Comparison of ENCODE assay signal across 21 mouse cellular contexts in the genomic region with DNA sequence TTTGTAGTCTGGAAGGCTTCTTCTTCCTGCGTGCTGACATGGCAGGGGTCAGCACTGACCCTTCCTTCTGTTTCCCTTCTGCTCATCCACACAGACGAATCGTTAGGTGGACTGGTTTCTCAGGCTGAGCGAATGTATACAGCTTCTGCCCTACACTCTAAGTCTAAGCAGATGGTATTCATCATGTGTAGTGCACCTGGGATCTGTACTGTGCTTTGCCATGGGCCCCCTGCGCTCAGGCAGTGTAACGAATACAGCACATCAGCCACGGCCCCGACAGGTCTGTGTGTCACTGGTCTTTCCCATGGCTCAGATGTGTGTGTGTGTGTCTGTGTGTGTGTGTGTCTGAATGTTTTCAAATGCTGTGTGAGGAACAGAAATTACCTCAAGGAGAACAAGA. TPM values are rescaled to one million over a fixed set of nuclear protein-coding genes. Genes with fewer than 3 reads are reported as not detected.
A peak's percentile ranks its signal among the peaks of the same experiment; 100 is the strongest.
DNase-seq lines count a peak whose midpoint lies in the region; ATAC-seq and TF ChIP-seq lines count a peak whose summit lies in the region.
"Had no signal": no experiment of that assay in that cellular context is flagged by ENCODE, and none has a peak within 500 bp of the region (broad histone marks: within the 10 kb centered on the region; RNA-seq: fewer than 3 reads in every experiment).

No protein-coding gene starts in this region.

- peaks cover 81% of the 10 kb centered on the region for H3K36me3 ChIP-seq in forebrain, embryonic 13.5 days (ENCODE audit: poor library complexity, severe bottlenecking)
- H3K36me3 ChIP-seq in forebrain, embryonic 12.5 days (replicated peaks) = peaks cover 70% of the 10 kb centered on the region
- H3K36me3 ChIP-seq in intestine, embryonic 14.5 days (ENCODE audit: control insufficient read depth, insufficient read depth, low read length) = peaks cover 84% of the 10 kb centered on the region
- peaks cover 50% of the 10 kb centered on the region for H3K36me3 ChIP-seq in intestine, postnatal 0 days (ENCODE audit: control insufficient read depth, insufficient read depth)
- H3K36me3 ChIP-seq in CH12.LX (replicated peaks in 1 of 2; ENCODE audit: control insufficient read depth in 1 of 2, insufficient read depth in 1 of 2, low read length in 1 of 2) = peaks cover 64 to 82% of the 10 kb centered on the region in 2 experiments
- H3K36me3 ChIP-seq in limb, embryonic 12.5 days = peaks cover 89% of the 10 kb centered on the region

- dilution Hi-C loops in CH12.LX (cut with MboI; ENCODE audit: extremely low pct_ligation_motif_present, extremely low pct_unique_long_range_greater_than_20kb, low sequenced_read_pairs) = no loop called here

- no peak for TF ChIP-seq EP300 in CH12.LX (IDR thresholded peaks at IDR 0.05; ENCODE audit: low read length)

- no peaks in the 10 kb centered on the region for H3K27me3 ChIP-seq in forebrain, embryonic 13.5 days
- H3K27me3 ChIP-seq in forebrain, embryonic 12.5 days = no peaks in the 10 kb centered on the region
- H3K27me3 ChIP-seq in intestine, embryonic 14.5 days (replicated peaks; ENCODE audit: control insufficient read depth, insufficient read depth, low read length) = no peaks in the 10 kb centered on the region
- no peaks in the 10 kb centered on the region for H3K27me3 ChIP-seq in intestine, postnatal 0 days (replicated peaks; ENCODE audit: control insufficient read depth, insufficient read depth, low read length)
- no peaks in the 10 kb centered on the region for H3K27me3 ChIP-seq in CH12.LX (replicated peaks)
- H3K27me3 ChIP-seq in limb, embryonic 12.5 days = no peaks in the 10 kb centered on the region
- H3K27me3 ChIP-seq: embryonic facial prominence, embryonic 12.5 days; heart, embryonic 12.5 days; hindbrain, embryonic 15.5 days; Patski had no signal

- H3K27ac ChIP-seq in forebrain, embryonic 13.5 days = no peak overlapping the region
- H3K27ac ChIP-seq in forebrain, embryonic 12.5 days = no peak overlapping the region
- no peak overlapping the region for H3K27ac ChIP-seq in intestine, embryonic 14.5 days (ENCODE audit: low read depth)
- H3K27ac ChIP-seq in intestine, postnatal 0 days (ENCODE audit: low read depth, low read length) = no peak overlapping the region
- no peak overlapping the region for H3K27ac ChIP-seq in CH12.LX (ENCODE audit: insufficient read depth, low read depth)
- no peak overlapping the region for H3K27ac ChIP-seq in limb, embryonic 12.5 days
- H3K27ac ChIP-seq: embryonic facial prominence, embryonic 12.5 days; heart, adult 2 months; hindbrain, embryonic 10.5 days; hindbrain, embryonic 15.5 days had no signal

- in situ Hi-C loops in CH12.LX (cut with MboI; ENCODE audit: low pct_ligation_motif_present, low pct_unique_long_range_greater_than_20kb, low sequenced_read_pairs) = no loop called here

- TF ChIP-seq CTCF in intestine, postnatal 0 days (IDR thresholded peaks at IDR 0.05; ENCODE audit: low read depth) = no peak
- no peak for TF ChIP-seq CTCF in CH12.LX (conservative IDR thresholded peaks at IDR 0.05 in 1 of 2, IDR thresholded peaks at IDR 0.05 in 1 of 2; ENCODE audit: low read depth in 2 of 2, low read length in 2 of 2)

- peaks cover 17% of the 10 kb centered on the region for H3K79me2 ChIP-seq in CH12.LX (replicated peaks; ENCODE audit: control insufficient read depth, extremely low read depth, insufficient read depth, poor library complexity, severe bottlenecking)

- no peaks in the 10 kb centered on the region for H3K9me3 ChIP-seq in forebrain, embryonic 13.5 days (replicated peaks)
- no peaks in the 10 kb centered on the region for H3K9me3 ChIP-seq in forebrain, embryonic 12.5 days
- H3K9me3 ChIP-seq in intestine, embryonic 14.5 days (ENCODE audit: control insufficient read depth, low read length) = no peaks in the 10 kb centered on the region
- H3K9me3 ChIP-seq in intestine, postnatal 0 days (ENCODE audit: control insufficient read depth) = no peaks in the 10 kb centered on the region
- no peaks in the 10 kb centered on the region for H3K9me3 ChIP-seq in CH12.LX (replicated peaks; ENCODE audit: low read length)
- H3K9me3 ChIP-seq in limb, embryonic 12.5 days = no peaks in the 10 kb centered on the region
- H3K9me3 ChIP-seq: embryonic facial prominence, embryonic 12.5 days; heart, embryonic 12.5 days; hindbrain, embryonic 10.5 days; hindbrain, embryonic 15.5 days had no signal

- H3K4me2 ChIP-seq in forebrain, embryonic 13.5 days = no peak overlapping the region
- H3K4me2 ChIP-seq in forebrain, embryonic 12.5 days = no peak overlapping the region
- no peak overlapping the region for H3K4me2 ChIP-seq in intestine, embryonic 14.5 days (ENCODE audit: low read length)
- no peak overlapping the region for H3K4me2 ChIP-seq in intestine, postnatal 0 days (replicated peaks; ENCODE audit: low read depth)
- H3K4me2 ChIP-seq in CH12.LX (ENCODE audit: insufficient read depth, low read depth, poor library complexity, severe bottlenecking) = no peak overlapping the region
- no peak overlapping the region for H3K4me2 ChIP-seq in limb, embryonic 12.5 days
- H3K4me2 ChIP-seq: embryonic facial prominence, embryonic 12.5 days; heart, embryonic 12.5 days; hindbrain, embryonic 15.5 days had no signal

- TF ChIP-seq RAD21 in CH12.LX (IDR thresholded peaks at IDR 0.05; ENCODE audit: low read depth, low read length) = no peak

- no peak overlapping the region for H3K4me3 ChIP-seq in forebrain, embryonic 13.5 days
- H3K4me3 ChIP-seq in forebrain, embryonic 12.5 days (replicated peaks) = no peak overlapping the region
- no peak overlapping the region for H3K4me3 ChIP-seq in intestine, embryonic 14.5 days (ENCODE audit: low read depth, low read length)
- no peak overlapping the region for H3K4me3 ChIP-seq in intestine, postnatal 0 days (ENCODE audit: low read depth, low read length)
- H3K4me3 ChIP-seq in CH12.LX (replicated peaks in 1 of 3; ENCODE audit: low read depth in 2 of 3, low read length in 2 of 3, poor library complexity in 1 of 3) = no peak overlapping the region
- H3K4me3 ChIP-seq in limb, embryonic 12.5 days (replicated peaks) = no peak overlapping the region
- H3K4me3 ChIP-seq: embryonic facial prominence, embryonic 12.5 days; heart, adult 2 months; heart, embryonic 12.5 days; hindbrain, embryonic 10.5 days; hindbrain, embryonic 15.5 days had no signal

- TF ChIP-seq POLR2A in CH12.LX (IDR thresholded peaks at IDR 0.05; ENCODE audit: low read depth, low read length) = no peak

- peak; percentile 47 for DNase-seq in intestine, embryonic 14.5 days (ENCODE audit: low spot score)
- DNase-seq in CH12.LX (ENCODE audit: extremely low read depth) = no peak
- no peak for DNase-seq in ovary, postnatal 10 days (ENCODE audit: low spot score)
- DNase-seq in c-Kit-positive CD71-positive TER-119-positive erythroid progenitor cells, embryonic 14.5 days (ENCODE audit: low spot score) = no peak
- DNase-seq: adrenal gland, adult 2 months; adrenal gland, postnatal 25 days; cerebellum, adult 2 months; cerebellum, postnatal 10 days; gastrocnemius, postnatal 10 days; heart, adult 2 months had no signal

- no peaks in the 10 kb centered on the region for H3K4me1 ChIP-seq in forebrain, embryonic 13.5 days
- H3K4me1 ChIP-seq in forebrain, embryonic 12.5 days = no peaks in the 10 kb centered on the region
- H3K4me1 ChIP-seq in intestine, embryonic 14.5 days (replicated peaks; ENCODE audit: control insufficient read depth, insufficient read depth, low read length) = no peaks in the 10 kb centered on the region
- no peaks in the 10 kb centered on the region for H3K4me1 ChIP-seq in intestine, postnatal 0 days (replicated peaks; ENCODE audit: control insufficient read depth, insufficient read depth, low read length)
- no peaks in the 10 kb centered on the region for H3K4me1 ChIP-seq in CH12.LX (ENCODE audit: control insufficient read depth in 1 of 2, insufficient read depth in 2 of 2)
- no peaks in the 10 kb centered on the region for H3K4me1 ChIP-seq in limb, embryonic 12.5 days (replicated peaks)
- H3K4me1 ChIP-seq: embryonic facial prominence, embryonic 12.5 days; hindbrain, embryonic 10.5 days; hindbrain, embryonic 15.5 days had no signal

- H3K9ac ChIP-seq in forebrain, embryonic 13.5 days = no peak overlapping the region
- H3K9ac ChIP-seq in forebrain, embryonic 12.5 days = no peak overlapping the region
- no peak overlapping the region for H3K9ac ChIP-seq in intestine, embryonic 14.5 days (ENCODE audit: low read length)
- H3K9ac ChIP-seq in intestine, postnatal 0 days (ENCODE audit: low read depth, low read length) = no peak overlapping the region
- no peak overlapping the region for H3K9ac ChIP-seq in CH12.LX (ENCODE audit: insufficient read depth, low read depth)
- no peak overlapping the region for H3K9ac ChIP-seq in limb, embryonic 12.5 days (replicated peaks)
- H3K9ac ChIP-seq: embryonic facial prominence, embryonic 12.5 days; heart, embryonic 12.5 days; hindbrain, embryonic 15.5 days had no signal

- ATAC-seq in forebrain, embryonic 13.5 days = 0 out of 2 replicates have a peak, but pooled peaks have one; percentile 43
- ATAC-seq in forebrain, embryonic 12.5 days (ENCODE audit: low FRiP score) = no peak
- no peak for ATAC-seq in intestine, embryonic 14.5 days (replicated peaks; ENCODE audit: low FRiP score, low TSS enrichment, low read depth)
- ATAC-seq in intestine, postnatal 0 days = no peak
- peak; percentile 59; the same call in 1 of the 2 replicates for ATAC-seq in limb, embryonic 12.5 days (ENCODE audit: insufficient number of reproducible peaks, insufficient read depth, low FRiP score, low TSS enrichment, low read depth)
- ATAC-seq: forebrain, embryonic 16.5 days; inflammation-experienced regulatory T-cells, adult 6 months; Patski had no signal

- WGBS in forebrain, embryonic 13.5 days = 93% methylated on average over 8 of the region's 8 CpGs
- WGBS in forebrain, embryonic 12.5 days = 86% methylated on average over 8 of the region's 8 CpGs
- WGBS in intestine, embryonic 14.5 days = 41% methylated on average over 8 of the region's 8 CpGs
- WGBS in intestine, postnatal 0 days = 74% methylated on average over 8 of the region's 8 CpGs
- WGBS in limb, embryonic 12.5 days = 51% methylated on average over 8 of the region's 8 CpGs

RNA-seq across cellular contexts. Expression of gene Msh6, which starts 32.1 kb away (rescaled TPM):
- polyA plus RNA-seq in forebrain, embryonic 13.5 days (2015; fragmentation: Nextera tagmentation; extraction: Ambion mirVana) = 52.6 and 58.7 TPM in 2 replicates
- polyA plus RNA-seq in forebrain, embryonic 12.5 days (2016; fragmentation: Nextera tagmentation; extraction: Ambion mirVana) = 84.7 and 85.5 TPM in 2 replicates
- polyA plus RNA-seq in intestine, embryonic 14.5 days (2014; fragmentation: Nextera tagmentation; extraction: Ambion mirVana) = 58.7 and 62.2 TPM in 2 replicates
- 9.0 and 9.2 TPM in 2 replicates for polyA plus RNA-seq in intestine, postnatal 0 days (2015; fragmentation: Nextera tagmentation; extraction: Ambion mirVana)
- 79.3 and 84.7 TPM in 2 replicates for total RNA-seq in CH12.LX (2012; rRNA removed)
- 72.9 and 76.5 TPM in 2 replicates for total RNA-seq in CH12.LX (2014; rRNA removed)
- polyA plus RNA-seq in CH12.LX (2012; ENCODE audit: insufficient read length, low read depth) = 79.0 and 79.5 TPM in 2 replicates
- polyA plus RNA-seq in limb, embryonic 12.5 days (2016; fragmentation: Nextera tagmentation; extraction: Ambion mirVana) = 92.9 TPM in 2 replicates

RNA-seq across cellular contexts. Expression of gene Fbxo11, which starts 58.1 kb away (rescaled TPM):
- 28.0 and 28.6 TPM in 2 replicates for polyA plus RNA-seq in forebrain, embryonic 13.5 days (2015; fragmentation: Nextera tagmentation; extraction: Ambion mirVana)
- polyA plus RNA-seq in forebrain, embryonic 12.5 days (2016; fragmentation: Nextera tagmentation; extraction: Ambion mirVana) = 32.2 and 39.5 TPM in 2 replicates
- 21.0 and 21.1 TPM in 2 replicates for polyA plus RNA-seq in intestine, embryonic 14.5 days (2014; fragmentation: Nextera tagmentation; extraction: Ambion mirVana)
- 8.5 and 9.3 TPM in 2 replicates for polyA plus RNA-seq in intestine, postnatal 0 days (2015; fragmentation: Nextera tagmentation; extraction: Ambion mirVana)
- 32.1 and 37.6 TPM in 2 replicates for total RNA-seq in CH12.LX (2012; rRNA removed)
- total RNA-seq in CH12.LX (2014; rRNA removed) = 53.9 and 61.0 TPM in 2 replicates
- polyA plus RNA-seq in CH12.LX (2012; ENCODE audit: insufficient read length, low read depth) = 61.8 and 67.6 TPM in 2 replicates
- 23.5 and 29.1 TPM in 2 replicates for polyA plus RNA-seq in limb, embryonic 12.5 days (2016; fragmentation: Nextera tagmentation; extraction: Ambion mirVana)

Comparison
In these comparisons a context has a peak if more than half of its experiments do, and no peak if none do; other contexts are left out.
1. ATAC-seq: peak in forebrain, embryonic 13.5 days (single experiment) and limb, embryonic 12.5 days (single experiment); none in forebrain, embryonic 12.5 days (single experiment), intestine, embryonic 14.5 days (single experiment) and intestine, postnatal 0 days (single experiment).